Mouse (Mus musculus): ENCODE results near the gene St3gal4.

GRCm38 (mm10) chr9:35048449-35048848, 70.6 kb downstream of the St3gal4 start:
- no peak for TF ChIP-seq CTCF (IDR thresholded peaks at IDR 0.05; ENCODE audit: insufficient read depth, low read length)
- TF ChIP-seq POLR2A (IDR thresholded peaks at IDR 0.05; ENCODE audit: borderline replicate concordance, extremely low read depth, low read depth, low read length) = no peak

All from lung, adult 2 months (tissue).